Mouse (Mus musculus) liver, adult 2 months (tissue): ENCODE measurements around the gene Mrps6.

Experiments
- CTCF ChIP-seq: fragments of 200-500 bp; IDR thresholded peaks from 2 replicates; pipeline ENCODE4 v1.5.1; 2011; ENCODE audit warnings: low read depth, low read length, control low read depth
- POLR2A ChIP-seq: fragments of 200-500 bp; IDR thresholded peaks from 2 replicates; pipeline ENCODE4 v1.6.1; 2011; ENCODE audit warnings: low read length, control low read depth; ENCODE audit not compliant: insufficient read depth; ENCODE audit errors: extremely low read depth

- TF ChIP-seq CTCF (no peak), POLR2A (no peak)
Observed at GRCm38 (mm10) chr16:92033286-92033685, 24.8 kb upstream of the Mrps6 start.
